Mouse (Mus musculus) limb, embryonic 11.5 days (tissue): ENCODE results near the gene Cyp4a32. TPM values are rescaled to one million over a fixed set of nuclear protein-coding genes. Genes with fewer than 3 reads are reported as not detected.

Experiments
- polyA plus RNA-seq: library from polyadenylated mRNA; unstranded; fragments of >200 nt; fragmentation: Nextera tagmentation; extraction: Ambion mirVana; gene quantifications from 2 replicates; pipeline ENCODE4 v1.2.1, GENCODE M21; 2014

The Cyp4a32 gene
- polyA plus RNA-seq, 1 experiment from 2014 or later: not detected

Other genes with a start within 250 kb of the Cyp4a32 start
- gene Cyp4a12b, start 189.3 kb upstream of the Cyp4a32 start, polyA plus RNA-seq: not detected in 2 replicates
- gene Cyp4a30b, start 148.4 kb upstream of the Cyp4a32 start, polyA plus RNA-seq: not detected in 2 replicates
- not detected in 2 replicates for gene Cyp4a14, start 104.8 kb upstream of the Cyp4a32 start, polyA plus RNA-seq
- not detected in 2 replicates for gene Cyp4a10, start 82.7 kb upstream of the Cyp4a32 start, polyA plus RNA-seq
- not detected in 2 replicates for gene Cyp4a31, start 37.3 kb upstream of the Cyp4a32 start, polyA plus RNA-seq
- gene Cyp4b1, start 46.8 kb downstream of the Cyp4a32 start, polyA plus RNA-seq: not detected in 2 replicates
- gene Efcab14, start 136.8 kb downstream of the Cyp4a32 start, polyA plus RNA-seq: 44.3 and 48.5 TPM in 2 replicates
- 0.32 and 0.65 TPM in 2 replicates for gene Tex38, start 180.0 kb downstream of the Cyp4a32 start, polyA plus RNA-seq
- gene Atpaf1, start 183.8 kb downstream of the Cyp4a32 start, polyA plus RNA-seq: 58.7 and 63.3 TPM in 2 replicates
- gene Mob3c, start 227.1 kb downstream of the Cyp4a32 start, polyA plus RNA-seq: 5.8 and 6.0 TPM in 2 replicates
- 23.2 and 26.1 TPM in 2 replicates for gene Mknk1, start 238.2 kb downstream of the Cyp4a32 start, polyA plus RNA-seq